Mouse (Mus musculus) heart, embryonic 10.5 days (tissue): Measurements from ENCODE around the gene Fam219b. TPM values are rescaled to one million over a fixed set of nuclear protein-coding genes. Genes with fewer than 3 reads are reported as not detected.

Experiments
- DNase-seq: peaks from one replicate; pipeline ENCODE4 v3.0.0-alpha.2; 2017; ENCODE audit warnings: low spot score
- H3K27ac ChIP-seq: fragments of 300-500 bp; sonication (generic); 2 replicates; pipeline ENCODE4 v1.5.1; 2016; ENCODE audit warnings: mild to moderate bottlenecking
- H3K27me3 ChIP-seq: fragments of 300-500 bp; sonication (generic); 2 replicates; pipeline ENCODE4 v1.6.1; 2016; ENCODE audit warnings: mild to moderate bottlenecking; ENCODE audit not compliant: poor library complexity, insufficient read depth, severe bottlenecking
- H3K36me3 ChIP-seq: fragments of 300-500 bp; sonication (generic); 2 replicates; pipeline ENCODE4 v1.6.1; 2016; ENCODE audit warnings: mild to moderate bottlenecking, moderate library complexity
- H3K4me1 ChIP-seq: fragments of 300-500 bp; sonication (generic); 2 replicates; pipeline ENCODE4 v1.6.1; 2016; ENCODE audit warnings: mild to moderate bottlenecking
- H3K4me3 ChIP-seq: fragments of 300-500 bp; sonication (generic); 2 replicates; pipeline ENCODE4 v1.5.1; 2016; ENCODE audit warnings: mild to moderate bottlenecking, moderate library complexity
- H3K9me3 ChIP-seq: fragments of 300-500 bp; sonication (generic); 2 replicates; pipeline ENCODE4 v1.6.1; 2016; ENCODE audit warnings: mild to moderate bottlenecking, moderate library complexity
- WGBS: fragments of 180-500 bp; shearing (Covaris S2); methylation state at CpG from one replicate; pipeline ENCODE4 v1.1.7; 2016; 5-methylcytosine and 5-hydroxymethylcytosine counted together
- polyA plus RNA-seq: library from polyadenylated mRNA; unstranded; fragments of >200 nt; fragmentation: Nextera tagmentation; extraction: Ambion mirVana; gene quantifications from 2 replicates; pipeline ENCODE4 v1.2.1, GENCODE M21; 2016

The Fam219b gene
- 14.2 and 14.9 TPM in 2 replicates for polyA plus RNA-seq

- Histone ChIP-seq H3K9me3 (no peaks in the 10 kb centered on the region), H3K27me3 (no peaks in the 10 kb centered on the region), H3K36me3 (peaks cover 59% of the 10 kb centered on the region), H3K4me1 (peaks cover 13% of the 10 kb centered on the region), H3K4me3 (peak within 1 kb of the TSS; percentile 92), H3K27ac (peak within 1 kb of the TSS; percentile 95)
- WGBS, result 4% methylated on average over 45 of the region's 45 CpGs
- DNase-seq, result peak; percentile 96
Observed at GRCm38 (mm10) chr9:57537044-57537727, at the start of gene Fam219b. Gene Fam219b, plus strand, starts transcription at chr9:57537528.

GRCm38 (mm10) chr9:57487807-57488206 lies 49.5 kb upstream of the Fam219b start:
- H3K27me3 ChIP-seq, result peaks cover 5% of the 10 kb centered on the region; the same call in 1 of the 2 replicates
- no peak overlapping the region for H3K4me3 ChIP-seq
- no peaks in the 10 kb centered on the region for H3K9me3 ChIP-seq
- no peaks in the 10 kb centered on the region for H3K36me3 ChIP-seq
- peaks cover 5% of the 10 kb centered on the region for H3K4me1 ChIP-seq
- DNase-seq, result no peak
- WGBS, result 75% methylated on average over 7 of the region's 7 CpGs
- H3K27ac ChIP-seq, result no peak overlapping the region

- no peaks in the 10 kb centered on the region for H3K36me3 ChIP-seq
- 78% methylated on average over 2 of the region's 2 CpGs for WGBS
- H3K9me3 ChIP-seq, result no peaks in the 10 kb centered on the region
- no peaks in the 10 kb centered on the region for H3K4me1 ChIP-seq
- no peak for DNase-seq
- H3K27ac ChIP-seq, result no peak overlapping the region
- 0 out of 2 replicates have a peak, but pooled peaks cover 14% of the 10 kb centered on the region for H3K27me3 ChIP-seq
- H3K4me3 ChIP-seq, result no peak overlapping the region
Observed at GRCm38 (mm10) chr9:57493532-57493931, 43.8 kb upstream of the Fam219b start.

- Histone ChIP-seq H3K4me1 (no peaks in the 10 kb centered on the region), H3K9me3 (no peaks in the 10 kb centered on the region), H3K27ac (no peak overlapping the region), H3K4me3 (no peak overlapping the region), H3K27me3 (peaks cover 28% of the 10 kb centered on the region), H3K36me3 (no peaks in the 10 kb centered on the region)
- no peak for DNase-seq
Observed at GRCm38 (mm10) chr9:57494970-57495369, 42.4 kb upstream of the Fam219b start.

GRCm38 (mm10) chr9:57497236-57497635 lies 40.1 kb upstream of the Fam219b start:
- Histone ChIP-seq H3K9me3 (no peaks in the 10 kb centered on the region), H3K4me3 (no peak overlapping the region), H3K27ac (no peak overlapping the region), H3K36me3 (no peaks in the 10 kb centered on the region), H3K27me3 (peaks cover 51% of the 10 kb centered on the region), H3K4me1 (peaks cover 11% of the 10 kb centered on the region)
- DNase-seq, result no peak
- WGBS, result 77% methylated on average over 5 of the region's 5 CpGs

GRCm38 (mm10) chr9:57498536-57498935 lies 38.8 kb upstream of the Fam219b start:
- H3K36me3 ChIP-seq, result no peaks in the 10 kb centered on the region
- no peaks in the 10 kb centered on the region for H3K9me3 ChIP-seq
- no peak for DNase-seq
- H3K27me3 ChIP-seq, result peaks cover 64% of the 10 kb centered on the region
- H3K27ac ChIP-seq, result no peak overlapping the region
- 55% methylated on average over 7 of the region's 7 CpGs for WGBS
- no peak overlapping the region for H3K4me3 ChIP-seq
- H3K4me1 ChIP-seq, result peaks cover 24% of the 10 kb centered on the region

GRCm38 (mm10) chr9:57501452-57501851 lies 35.9 kb upstream of the Fam219b start:
- H3K36me3 ChIP-seq, result no peaks in the 10 kb centered on the region
- no peaks in the 10 kb centered on the region for H3K9me3 ChIP-seq
- peaks cover 93% of the 10 kb centered on the region for H3K27me3 ChIP-seq
- 14% methylated on average over 13 of the region's 13 CpGs for WGBS
- no peak overlapping the region for H3K27ac ChIP-seq
- H3K4me3 ChIP-seq, result peak overlapping the region; percentile 43
- H3K4me1 ChIP-seq, result peaks cover 53% of the 10 kb centered on the region
- no peak for DNase-seq

- DNase-seq, result no peak
- no peaks in the 10 kb centered on the region for H3K9me3 ChIP-seq
- H3K36me3 ChIP-seq, result no peaks in the 10 kb centered on the region
- no peak overlapping the region for H3K27ac ChIP-seq
- H3K4me3 ChIP-seq, result peak overlapping the region; percentile 43
- H3K4me1 ChIP-seq, result peaks cover 53% of the 10 kb centered on the region
- peaks cover 93% of the 10 kb centered on the region for H3K27me3 ChIP-seq
- WGBS, result 4% methylated on average over 20 of the region's 20 CpGs
Observed at GRCm38 (mm10) chr9:57501861-57502260, 35.5 kb upstream of the Fam219b start.

GRCm38 (mm10) chr9:57502911-57503621 lies 34.3 kb upstream of the Fam219b start:
- 3% methylated on average over 23 of the region's 23 CpGs for WGBS
- Histone ChIP-seq H3K36me3 (no peaks in the 10 kb centered on the region), H3K27me3 (peaks cover 84% of the 10 kb centered on the region), H3K4me3 (peak overlapping the region; percentile 64), H3K27ac (peak overlapping the region; percentile 85; the same call in 1 of the 2 replicates), H3K9me3 (no peaks in the 10 kb centered on the region), H3K4me1 (peaks cover 53% of the 10 kb centered on the region)
- DNase-seq, result no peak

- peak within 1 kb of the TSS; percentile 85 for H3K27ac ChIP-seq
- peaks cover 53% of the 10 kb centered on the region for H3K4me1 ChIP-seq
- 2% methylated on average over 45 of the region's 46 CpGs for WGBS
- no peaks in the 10 kb centered on the region for H3K36me3 ChIP-seq
- peak; percentile 85 for DNase-seq
- peaks cover 76% of the 10 kb centered on the region for H3K27me3 ChIP-seq
- no peaks in the 10 kb centered on the region for H3K9me3 ChIP-seq
- H3K4me3 ChIP-seq, result peak within 1 kb of the TSS; percentile 64
Observed at GRCm38 (mm10) chr9:57503622-57504380, 33.5 kb upstream of the Fam219b start, which contains the start of gene Rpp25. Gene Rpp25, plus strand, starts transcription at chr9:57504026.

GRCm38 (mm10) chr9:57504381-57504700 lies 33.0 kb upstream of the Fam219b start:
- WGBS, result under 1% methylated on average over 34 of the region's 34 CpGs
- peaks cover 53% of the 10 kb centered on the region for H3K4me1 ChIP-seq
- peaks cover 71% of the 10 kb centered on the region for H3K27me3 ChIP-seq
- peak overlapping the region; percentile 64 for H3K4me3 ChIP-seq
- H3K9me3 ChIP-seq, result no peaks in the 10 kb centered on the region
- DNase-seq, result no peak
- H3K36me3 ChIP-seq, result no peaks in the 10 kb centered on the region
- H3K27ac ChIP-seq, result peak overlapping the region; percentile 85

GRCm38 (mm10) chr9:57504891-57505290 lies 32.4 kb upstream of the Fam219b start:
- peaks cover 53% of the 10 kb centered on the region for H3K4me1 ChIP-seq
- WGBS, result 39% methylated on average over 10 of the region's 10 CpGs

GRCm38 (mm10) chr9:57505700-57506099 lies 31.6 kb upstream of the Fam219b start:
- Histone ChIP-seq H3K4me3 (peak overlapping the region; percentile 64), H3K9me3 (no peaks in the 10 kb centered on the region), H3K27ac (peak overlapping the region; percentile 85), H3K4me1 (peaks cover 53% of the 10 kb centered on the region), H3K36me3 (no peaks in the 10 kb centered on the region), H3K27me3 (peaks cover 57% of the 10 kb centered on the region)
- peak; percentile 97 for DNase-seq
- WGBS, result 3% methylated on average over 8 of the region's 8 CpGs

More at GRCm38 (mm10) chr9:57504891-57505290, 32.4 kb upstream of the Fam219b start:
- H3K9me3 ChIP-seq, result no peaks in the 10 kb centered on the region
- no peak for DNase-seq
- peak overlapping the region; percentile 85 for H3K27ac ChIP-seq
- H3K27me3 ChIP-seq, result peaks cover 66% of the 10 kb centered on the region
- H3K4me3 ChIP-seq, result peak overlapping the region; percentile 64
- no peaks in the 10 kb centered on the region for H3K36me3 ChIP-seq
